Mouse (Mus musculus) midbrain, postnatal 0 days (tissue): ENCODE measurements at regions not wholly inside any gene's neighbourhood (a gene's known extent, or its start where the extent isn't known, plus 50 kb on each side); places are given as distances from the start of the nearest gene placed in this dataset. TPM values are rescaled to one million over a fixed set of nuclear protein-coding genes. Genes with fewer than 3 reads are reported as not detected.
"Not testable (repeated sequence)": the region's sequence is repeated elsewhere in the genome, so short reads cannot be mapped to it uniquely, and the experiment has no call there.

Experiments
- ATAC-seq: fragments of 200-750 bp; cut with Nextera tagmentation; 2 replicates; pipeline ENCODE4 v1.8.0; 2017; ENCODE audit warnings: moderate number of reproducible peaks, mild to moderate bottlenecking, moderate TSS enrichment, moderate library complexity; ENCODE audit not compliant: low FRiP score
- DNase-seq: peaks from one replicate; pipeline ENCODE4 v3.0.0-alpha.2; 2015; ENCODE audit warnings: low spot score
- H3K27ac ChIP-seq: fragments of 300-500 bp; sonication (generic); 2 replicates; pipeline ENCODE4 v1.5.1; 2014; ENCODE audit warnings: low read depth, mild to moderate bottlenecking, low read length, mixed read lengths
- H3K27me3 ChIP-seq: fragments of 300-500 bp; sonication (generic); 2 replicates; pipeline ENCODE4 v1.6.1; 2014; ENCODE audit warnings: low read length, control low read depth, mixed read lengths; ENCODE audit not compliant: insufficient read depth
- H3K36me3 ChIP-seq: fragments of 300-500 bp; sonication (generic); 2 replicates; pipeline ENCODE4 v1.6.1; 2014; ENCODE audit warnings: low read length, control low read depth, mixed read lengths; ENCODE audit not compliant: insufficient read depth
- H3K4me1 ChIP-seq: fragments of 300-500 bp; sonication (generic); 2 replicates; pipeline ENCODE4 v1.6.1; 2014; ENCODE audit warnings: mild to moderate bottlenecking, control low read depth, antibody characterized with exemption, low read length, mixed read lengths; ENCODE audit not compliant: insufficient read depth
- H3K4me2 ChIP-seq: fragments of 300-500 bp; sonication (generic); 2 replicates; pipeline ENCODE4 v1.6.1; 2014; ENCODE audit warnings: low read depth, mild to moderate bottlenecking, low read length, mixed read lengths; ENCODE audit not compliant: poor library complexity, severe bottlenecking
- H3K4me3 ChIP-seq: fragments of 300-500 bp; sonication (generic); 2 replicates; pipeline ENCODE4 v1.5.1; 2014; ENCODE audit warnings: low read depth, mild to moderate bottlenecking, low read length, moderate library complexity
- H3K9ac ChIP-seq: fragments of 300-500 bp; sonication (generic); replicated peaks from 2 replicates; pipeline ENCODE4 v1.6.1; 2014; ENCODE audit warnings: mild to moderate bottlenecking, low read length, moderate library complexity, mixed read lengths; ENCODE audit not compliant: poor library complexity, severe bottlenecking
- H3K9me3 ChIP-seq: fragments of 300-500 bp; sonication (generic); 2 replicates; pipeline ENCODE4 v1.6.1; 2016; ENCODE audit warnings: low read length, control low read depth
- WGBS: fragments of 180-500 bp; shearing (Covaris S2); extraction: QIAGEN DNeasy Blood & Tissue Kit; methylation state at CpG from one replicate; pipeline ENCODE4 v1.1.7; 2014; 5-methylcytosine and 5-hydroxymethylcytosine counted together
- microRNA-seq: library from miRNA; unstranded; fragments of <30 nt; microRNA quantifications from one replicate; pipeline ENCODE4, GENCODE M21; 2016; ENCODE audit warnings: borderline number of aligned reads

GRCm38 (mm10) chr13:62077951-62078671 is 51.6 kb upstream of the Zfp808 start:
- not testable (repeated sequence) for H3K27me3 ChIP-seq, H3K27ac ChIP-seq, H3K4me1 ChIP-seq, H3K9ac ChIP-seq, ATAC-seq, H3K4me3 ChIP-seq, H3K4me2 ChIP-seq, DNase-seq, H3K36me3 ChIP-seq, H3K9me3 ChIP-seq
- WGBS = 67% methylated on average over 2 of the region's 2 CpGs

GRCm38 (mm10) chr13:62078893-62079292 is 50.8 kb upstream of the Zfp808 start:
- not testable (repeated sequence) for H3K36me3 ChIP-seq, H3K9me3 ChIP-seq, H3K27me3 ChIP-seq, H3K4me1 ChIP-seq, H3K27ac ChIP-seq, H3K9ac ChIP-seq, DNase-seq, H3K4me3 ChIP-seq, H3K4me2 ChIP-seq, ATAC-seq
- 92% methylated on average over 9 of the region's 9 CpGs for WGBS

Small RNAs in the stretch of these regions (microRNA-seq; reads per million reads assigned to microRNA genes)
- not detected for gene Gm25649
